Mouse (Mus musculus): Measurements from ENCODE around the gene Foxp1. TPM values are rescaled to one million over a fixed set of nuclear protein-coding genes. Genes with fewer than 3 reads are reported as not detected.
A peak's percentile ranks its signal among the peaks of the same experiment; 100 is the strongest.

Foxp1 gene
- polyA plus RNA-seq, 1 experiment from 2014 or later: 70.4 TPM

DNA sequence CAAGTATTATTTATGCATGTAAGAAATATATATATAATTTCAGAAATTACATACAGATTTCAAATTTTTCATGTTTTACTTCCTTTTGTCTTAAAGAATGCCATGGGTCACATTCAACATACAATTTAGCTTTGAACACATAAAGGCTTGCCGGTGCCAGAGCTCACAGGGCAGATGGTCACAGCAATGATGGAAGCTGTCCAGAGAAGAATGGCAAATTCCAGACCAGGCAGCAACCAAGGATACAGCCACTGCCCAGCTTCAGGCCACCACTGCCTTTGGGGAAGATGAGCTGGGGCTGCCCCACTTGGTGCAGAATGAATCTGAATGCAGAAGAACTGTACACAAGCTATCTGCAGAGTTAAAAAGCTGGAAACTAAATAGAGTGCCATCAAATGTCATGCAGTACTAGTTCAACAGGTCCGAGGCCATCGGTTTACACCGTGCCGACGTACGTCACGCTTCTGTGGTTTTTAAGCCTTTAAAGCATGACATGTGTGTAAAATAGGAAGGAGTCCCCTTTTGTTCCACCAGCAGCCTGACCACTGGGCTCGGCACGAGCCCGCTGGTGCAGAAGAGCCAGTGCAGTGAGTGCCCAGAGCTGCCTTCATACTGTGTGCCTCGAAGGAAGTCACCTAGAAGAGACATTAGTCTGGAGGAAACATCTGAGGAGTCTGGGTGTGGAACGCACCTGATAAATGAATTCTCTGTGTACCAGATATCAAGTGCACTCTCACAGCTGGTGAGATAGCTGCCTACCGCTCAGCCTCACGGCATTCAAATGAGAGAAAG is 239.5 kb downstream of the Foxp1 start:
- H3K4me1 ChIP-seq (replicated peaks): peaks cover 14% of the 10 kb centered on the region
- H3K9ac ChIP-seq (replicated peaks): no peak overlapping the region
- no peak overlapping the region for H3K4me2 ChIP-seq (replicated peaks)
- H3K36me3 ChIP-seq: no peaks in the 10 kb centered on the region
- 38% methylated on average over 15 of the region's 15 CpGs for WGBS
- no peak overlapping the region for H3K4me3 ChIP-seq (replicated peaks)
- no peaks in the 10 kb centered on the region for H3K9me3 ChIP-seq
- H3K27ac ChIP-seq: no peak overlapping the region
- H3K27me3 ChIP-seq: peaks cover 7% of the 10 kb centered on the region; the same call in 1 of the 2 replicates
- ATAC-seq: peak; percentile 45; the same call in 1 of the 2 replicates

DNA sequence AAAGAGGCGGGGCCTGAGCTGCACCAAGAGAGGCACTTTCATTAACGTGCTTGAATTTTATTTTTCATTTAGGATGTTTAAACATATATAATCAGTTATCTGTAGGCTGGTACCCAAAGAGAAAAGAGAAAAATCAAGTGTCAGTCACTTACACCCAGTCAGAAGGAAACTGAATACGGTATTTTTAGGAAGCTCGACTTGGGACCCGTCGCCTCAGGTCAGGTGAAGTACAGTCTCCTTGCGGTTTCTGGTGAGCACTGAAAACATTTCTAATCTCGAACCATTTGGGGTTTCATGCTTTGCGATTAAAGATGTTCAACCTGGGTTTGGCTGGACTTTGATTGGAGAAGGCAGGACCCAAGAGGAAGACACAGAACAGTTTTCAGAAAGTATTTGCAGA is 241.1 kb downstream of the Foxp1 start:
- no peak overlapping the region for H3K9ac ChIP-seq (replicated peaks)
- no peak for ATAC-seq
- WGBS: 95% methylated on average over 9 of the region's 9 CpGs

DNA sequence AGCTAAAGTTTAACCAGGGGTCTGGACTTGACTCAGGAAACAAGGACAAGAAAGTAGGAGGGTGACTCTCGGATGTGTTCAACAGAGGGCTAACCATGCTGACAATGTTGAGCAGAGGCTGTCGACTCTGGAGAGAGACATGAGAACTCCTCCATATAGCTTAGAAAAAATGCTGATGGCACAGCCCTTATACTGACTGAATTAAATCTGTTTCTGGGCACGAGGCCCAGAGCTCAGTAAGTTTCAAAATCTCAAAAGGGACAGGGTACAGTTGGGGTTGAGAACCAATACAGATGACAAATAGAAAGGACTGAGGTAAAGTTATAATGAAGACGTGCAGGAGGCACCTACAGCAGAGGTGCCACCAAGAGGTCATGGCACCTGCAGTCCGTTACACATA is 241.9 kb downstream of the Foxp1 start:
- Histone ChIP-seq H3K4me2 (replicated peaks) (no peak overlapping the region), H3K4me1 (replicated peaks) (peaks cover 14% of the 10 kb centered on the region), H3K9me3 (no peaks in the 10 kb centered on the region), H3K27ac (no peak overlapping the region), H3K36me3 (no peaks in the 10 kb centered on the region), H3K9ac (replicated peaks) (no peak overlapping the region), H3K4me3 (replicated peaks) (no peak overlapping the region), H3K27me3 (peaks cover 7% of the 10 kb centered on the region; the same call in 1 of the 2 replicates)
- WGBS: 83% methylated on average over 5 of the region's 5 CpGs
- no peak for ATAC-seq

More for the DNA sequence above, 241.1 kb downstream of the Foxp1 start:
- H3K4me1 ChIP-seq (replicated peaks): peaks cover 14% of the 10 kb centered on the region
- no peak overlapping the region for H3K27ac ChIP-seq
- H3K4me2 ChIP-seq (replicated peaks): no peak overlapping the region
- H3K36me3 ChIP-seq: no peaks in the 10 kb centered on the region
- no peak overlapping the region for H3K4me3 ChIP-seq (replicated peaks)
- peaks cover 7% of the 10 kb centered on the region; the same call in 1 of the 2 replicates for H3K27me3 ChIP-seq
- no peaks in the 10 kb centered on the region for H3K9me3 ChIP-seq

DNA sequence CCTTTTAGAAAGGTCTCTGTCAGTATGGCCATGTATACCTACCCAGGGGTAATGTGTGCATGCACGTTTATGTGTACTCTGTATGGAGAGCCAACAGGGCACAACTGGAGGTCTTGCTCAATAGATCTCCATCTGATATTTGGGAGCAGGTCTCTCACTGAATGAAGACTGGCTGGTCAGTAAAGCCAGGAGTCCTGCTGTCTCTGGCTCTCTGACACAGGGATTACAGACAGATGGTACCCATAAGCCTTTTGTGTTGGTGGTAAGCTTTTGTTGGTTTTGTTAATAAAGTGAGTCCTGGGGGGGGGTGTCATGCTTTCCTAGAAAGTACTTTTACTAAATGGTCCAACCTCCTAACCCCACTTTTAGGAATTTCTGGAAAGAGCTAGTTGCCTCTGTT is 245.3 kb downstream of the Foxp1 start:
- H3K4me1 ChIP-seq (replicated peaks): no peaks in the 10 kb centered on the region
- H3K4me3 ChIP-seq (replicated peaks): no peak overlapping the region
- no peak for ATAC-seq
- H3K27me3 ChIP-seq: no peaks in the 10 kb centered on the region
- no peaks in the 10 kb centered on the region for H3K36me3 ChIP-seq
- no peak overlapping the region for H3K27ac ChIP-seq
- H3K4me2 ChIP-seq (replicated peaks): no peak overlapping the region
- no peaks in the 10 kb centered on the region for H3K9me3 ChIP-seq
- WGBS: 77% methylated on average over 1 of the region's 1 CpGs
- H3K9ac ChIP-seq (replicated peaks): no peak overlapping the region

DNA sequence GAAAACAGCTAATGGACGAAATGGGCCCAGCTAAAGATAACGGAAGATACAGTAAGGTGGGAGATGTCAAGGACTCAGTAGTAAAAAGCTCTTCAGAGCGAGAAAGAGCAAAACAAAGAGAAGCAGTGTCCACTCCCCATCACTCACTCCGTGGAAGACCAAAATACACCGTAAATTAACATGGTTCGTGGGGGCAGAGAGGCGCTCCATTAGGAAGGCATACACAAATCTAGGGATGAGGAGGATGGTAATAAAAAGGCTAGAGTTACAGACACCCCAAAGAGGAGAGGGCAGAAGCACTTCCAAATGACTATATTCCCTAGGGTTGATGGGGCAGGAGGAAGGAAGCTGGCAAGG is 246.2 kb downstream of the Foxp1 start:
- H3K27ac ChIP-seq: no peak overlapping the region
- no peaks in the 10 kb centered on the region for H3K4me1 ChIP-seq (replicated peaks)
- WGBS: 80% methylated on average over 7 of the region's 7 CpGs
- no peak for ATAC-seq
- H3K9ac ChIP-seq (replicated peaks): no peak overlapping the region
- H3K9me3 ChIP-seq: no peaks in the 10 kb centered on the region
- H3K4me3 ChIP-seq (replicated peaks): no peak overlapping the region
- no peak overlapping the region for H3K4me2 ChIP-seq (replicated peaks)
- H3K36me3 ChIP-seq: no peaks in the 10 kb centered on the region
- no peaks in the 10 kb centered on the region for H3K27me3 ChIP-seq

DNA sequence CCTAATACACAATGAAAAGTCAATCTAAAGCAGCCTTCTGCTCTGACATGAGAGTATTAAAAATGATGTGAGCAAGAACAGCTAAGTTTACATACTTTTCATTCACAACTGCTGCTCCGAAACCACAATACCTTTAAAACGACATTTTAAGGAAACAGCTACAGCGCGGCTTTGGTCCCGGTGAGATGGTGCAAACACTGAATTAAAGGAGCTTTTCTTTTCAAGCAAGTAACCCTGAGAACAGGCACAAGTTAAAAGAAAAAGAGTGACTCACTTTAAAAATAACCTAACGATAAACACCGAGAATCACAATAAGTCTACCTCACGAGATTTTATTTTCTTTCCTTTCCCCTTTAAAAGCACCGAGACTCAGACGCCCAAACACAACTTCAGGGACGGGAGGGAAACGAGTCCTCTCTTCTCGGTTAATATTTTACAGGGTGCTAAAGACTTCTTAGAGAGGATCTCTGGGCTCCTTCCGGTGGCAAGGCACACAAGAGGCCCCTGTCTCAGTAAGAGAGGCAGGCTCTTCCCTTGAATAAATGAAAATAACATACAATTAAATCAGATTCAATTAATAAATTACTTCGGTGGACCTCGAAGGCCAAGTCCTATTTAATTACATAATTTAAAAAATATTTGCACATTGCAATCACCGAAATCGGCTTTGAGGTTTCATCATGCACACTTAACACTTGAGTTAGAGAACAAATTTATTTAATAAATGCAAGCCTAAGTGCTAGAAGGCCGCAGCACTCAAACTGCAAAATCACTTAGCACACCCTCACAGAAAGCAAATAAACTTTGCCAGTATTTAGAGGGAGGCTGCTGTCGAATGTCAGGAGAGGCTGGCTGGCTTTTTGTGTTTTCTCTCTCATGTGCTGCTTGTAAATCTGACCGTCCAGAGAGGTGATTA is 246.9 kb downstream of the Foxp1 start:
- H3K27ac ChIP-seq: no peak overlapping the region
- H3K4me3 ChIP-seq (replicated peaks): no peak overlapping the region
- H3K4me1 ChIP-seq (replicated peaks): no peaks in the 10 kb centered on the region
- no peak overlapping the region for H3K4me2 ChIP-seq (replicated peaks)
- ATAC-seq: no peak
- H3K9me3 ChIP-seq: no peaks in the 10 kb centered on the region
- no peaks in the 10 kb centered on the region for H3K36me3 ChIP-seq
- no peak overlapping the region for H3K9ac ChIP-seq (replicated peaks)
- WGBS: 73% methylated on average over 21 of the region's 21 CpGs
- no peaks in the 10 kb centered on the region for H3K27me3 ChIP-seq

DNA sequence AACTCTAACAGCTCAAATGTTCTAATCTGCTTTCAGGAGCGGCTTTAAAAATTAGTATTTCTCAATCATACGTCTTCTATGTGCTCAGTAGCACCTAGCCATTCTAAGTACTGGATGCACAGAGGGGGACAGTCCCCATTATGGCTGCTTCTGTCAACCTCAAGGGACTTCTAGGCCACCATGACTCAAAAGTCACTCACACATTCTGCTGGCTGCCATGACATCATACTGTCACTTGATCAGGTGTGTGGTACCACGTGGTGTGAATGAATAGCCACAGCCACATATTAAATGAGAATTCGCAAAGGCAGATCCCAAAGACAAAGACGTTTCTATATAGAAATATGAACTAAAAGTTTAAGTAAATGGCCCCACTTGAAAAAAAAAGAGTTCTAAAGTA is 247.9 kb downstream of the Foxp1 start:
- ATAC-seq: no peak
- 90% methylated on average over 5 of the region's 5 CpGs for WGBS

DNA sequence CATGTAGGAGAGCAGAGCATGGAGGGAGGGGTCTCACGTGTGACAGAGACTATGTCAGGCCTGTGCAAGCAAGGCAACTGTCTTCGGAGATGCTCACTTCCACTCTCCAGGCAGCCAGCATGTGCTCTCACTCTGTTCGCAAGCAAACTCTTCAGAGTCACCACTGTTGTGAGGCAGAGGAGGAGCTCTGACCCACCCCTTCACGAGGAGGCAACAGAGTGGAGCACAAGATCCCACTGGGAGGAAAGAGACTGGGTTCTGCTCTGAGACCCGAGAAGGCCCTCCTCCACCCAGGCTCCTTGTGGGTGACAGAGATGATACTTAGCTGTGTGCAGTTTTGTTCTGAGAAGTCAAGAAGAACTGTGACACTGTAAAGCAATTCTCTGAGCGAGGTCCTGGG is 248.3 kb downstream of the Foxp1 start:
- H3K27ac ChIP-seq: no peak overlapping the region
- no peak overlapping the region for H3K4me2 ChIP-seq (replicated peaks)
- H3K4me3 ChIP-seq (replicated peaks): no peak overlapping the region
- no peaks in the 10 kb centered on the region for H3K4me1 ChIP-seq (replicated peaks)
- ATAC-seq: no peak
- no peaks in the 10 kb centered on the region for H3K9me3 ChIP-seq
- 83% methylated on average over 6 of the region's 6 CpGs for WGBS
- no peak overlapping the region for H3K9ac ChIP-seq (replicated peaks)
- H3K27me3 ChIP-seq: no peaks in the 10 kb centered on the region
- H3K36me3 ChIP-seq: no peaks in the 10 kb centered on the region

More for the DNA sequence above, 247.9 kb downstream of the Foxp1 start:
- Histone ChIP-seq H3K9ac (replicated peaks) (no peak overlapping the region), H3K4me1 (replicated peaks) (no peaks in the 10 kb centered on the region), H3K9me3 (no peaks in the 10 kb centered on the region), H3K36me3 (no peaks in the 10 kb centered on the region), H3K4me2 (replicated peaks) (no peak overlapping the region), H3K27ac (no peak overlapping the region), H3K4me3 (replicated peaks) (no peak overlapping the region), H3K27me3 (no peaks in the 10 kb centered on the region)

DNA sequence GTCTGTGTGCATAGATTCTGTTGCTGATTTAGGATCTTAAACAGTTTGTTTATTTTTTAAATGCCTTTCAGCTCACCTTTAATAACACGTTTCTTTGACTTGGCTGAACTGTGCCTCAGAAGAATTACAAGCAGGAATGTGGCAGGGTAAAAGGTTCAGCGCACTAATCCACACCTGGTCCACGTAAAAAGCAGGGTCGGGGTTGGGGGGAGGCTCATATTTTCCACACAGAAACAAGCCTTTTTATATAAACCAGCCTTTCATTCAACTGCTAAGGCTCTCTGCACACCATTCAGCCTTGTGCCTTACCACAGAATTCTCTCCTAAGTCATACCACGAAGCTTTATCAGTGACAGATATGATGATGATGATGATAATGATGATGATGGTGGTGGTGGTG is 249.3 kb downstream of the Foxp1 start:
- H3K4me3 ChIP-seq (replicated peaks): no peak overlapping the region
- 88% methylated on average over 5 of the region's 5 CpGs for WGBS
- H3K27ac ChIP-seq: no peak overlapping the region
- no peaks in the 10 kb centered on the region for H3K9me3 ChIP-seq
- peaks cover 6% of the 10 kb centered on the region for H3K4me1 ChIP-seq (replicated peaks)
- ATAC-seq: no peak
- no peaks in the 10 kb centered on the region for H3K36me3 ChIP-seq
- no peak overlapping the region for H3K4me2 ChIP-seq (replicated peaks)
- H3K9ac ChIP-seq (replicated peaks): no peak overlapping the region
- no peaks in the 10 kb centered on the region for H3K27me3 ChIP-seq

DNA sequence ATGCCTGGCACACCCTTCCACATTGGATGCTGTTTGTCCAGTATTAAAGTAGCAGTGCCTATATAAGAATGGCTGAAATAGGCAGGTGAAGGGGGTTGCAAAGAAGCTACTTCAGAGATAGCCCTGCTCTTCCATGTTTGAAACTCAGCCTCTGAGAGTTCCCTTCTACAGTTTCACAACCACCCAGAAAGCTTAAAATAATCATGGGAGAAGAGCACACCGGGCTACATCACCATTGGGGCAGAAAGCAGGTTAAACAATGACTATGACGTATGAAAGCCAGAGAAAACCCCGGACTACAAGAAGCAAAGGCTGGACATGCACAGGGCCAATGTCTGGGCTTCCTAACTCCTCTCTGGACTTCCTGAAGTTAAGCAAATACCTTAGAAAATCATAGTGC is 250.3 kb downstream of the Foxp1 start:
- H3K36me3 ChIP-seq: no peaks in the 10 kb centered on the region
- no peak overlapping the region for H3K27ac ChIP-seq
- ATAC-seq: no peak
- H3K4me1 ChIP-seq (replicated peaks): peaks cover 9% of the 10 kb centered on the region
- H3K4me3 ChIP-seq (replicated peaks): no peak overlapping the region
- H3K27me3 ChIP-seq: no peaks in the 10 kb centered on the region
- H3K9me3 ChIP-seq: no peaks in the 10 kb centered on the region
- H3K4me2 ChIP-seq (replicated peaks): no peak overlapping the region
- WGBS: 86% methylated on average over 3 of the region's 3 CpGs
- H3K9ac ChIP-seq (replicated peaks): no peak overlapping the region

DNA sequence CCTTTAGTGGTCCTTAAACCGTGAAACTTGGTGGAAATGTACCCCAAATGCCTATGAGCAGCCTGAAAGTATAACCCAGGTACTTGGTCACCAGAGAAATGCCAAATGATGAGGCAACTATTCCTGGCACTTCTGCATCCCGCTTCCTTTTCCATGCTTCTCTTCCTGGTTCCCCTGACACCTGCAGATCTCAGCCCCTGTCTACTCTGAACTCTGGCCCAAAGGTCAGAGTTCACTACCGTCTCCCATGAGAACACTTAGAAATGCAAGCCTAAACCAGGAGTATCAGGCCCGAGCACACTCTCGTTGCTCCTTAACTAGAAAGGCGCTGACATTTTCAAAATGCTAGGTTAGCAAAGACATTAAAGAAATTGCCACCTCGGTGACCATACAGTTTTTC is 250.8 kb downstream of the Foxp1 start:
- Histone ChIP-seq H3K4me2 (replicated peaks) (no peak overlapping the region), H3K4me3 (replicated peaks) (no peak overlapping the region), H3K9ac (replicated peaks) (no peak overlapping the region), H3K27me3 (no peaks in the 10 kb centered on the region), H3K4me1 (replicated peaks) (peaks cover 10% of the 10 kb centered on the region), H3K36me3 (no peaks in the 10 kb centered on the region), H3K9me3 (no peaks in the 10 kb centered on the region), H3K27ac (no peak overlapping the region)
- ATAC-seq: no peak
- WGBS: 80% methylated on average over 7 of the region's 7 CpGs

DNA sequence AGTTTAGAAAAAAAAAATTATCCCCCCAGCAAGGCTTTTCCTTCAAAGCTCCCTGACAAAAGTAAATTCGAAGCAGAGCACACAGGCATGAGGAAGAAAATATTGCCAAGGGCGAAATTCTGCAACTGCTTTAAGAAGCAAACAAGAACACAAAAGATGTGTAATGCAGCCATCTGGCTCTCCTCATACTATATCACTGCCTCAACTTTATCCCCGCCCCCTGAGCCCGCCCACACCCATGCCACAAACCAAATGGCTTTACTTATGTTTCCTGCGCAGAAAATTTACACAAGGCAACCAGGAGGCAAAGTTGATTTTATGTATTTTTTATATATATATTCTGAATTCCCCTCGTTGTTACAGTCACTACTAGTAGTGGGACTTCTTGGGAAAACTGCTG is 252.6 kb downstream of the Foxp1 start:
- Histone ChIP-seq H3K36me3 (no peaks in the 10 kb centered on the region), H3K4me2 (replicated peaks) (no peak overlapping the region), H3K9me3 (no peaks in the 10 kb centered on the region), H3K9ac (replicated peaks) (no peak overlapping the region), H3K27me3 (no peaks in the 10 kb centered on the region), H3K4me3 (replicated peaks) (no peak overlapping the region), H3K4me1 (replicated peaks) (peaks cover 28% of the 10 kb centered on the region), H3K27ac (no peak overlapping the region)
- 84% methylated on average over 6 of the region's 6 CpGs for WGBS
- no peak for ATAC-seq
